Mouse (Mus musculus) intestine, postnatal 0 days (tissue): ENCODE measurements around the gene Mapk10. TPM values are rescaled to one million over a fixed set of nuclear protein-coding genes. Genes with fewer than 3 reads are reported as not detected.

Experiments used
- ATAC-seq: fragments of 200-750 bp; cut with Nextera tagmentation; 2 replicates; pipeline ENCODE4 v1.8.0; 2017; ENCODE audit warnings: mild to moderate bottlenecking, moderate TSS enrichment, moderate library complexity
- H3K27ac ChIP-seq: fragments of 300-500 bp; sonication (generic); 2 replicates; pipeline ENCODE4 v1.5.1; 2014; ENCODE audit warnings: mild to moderate bottlenecking, low read depth, low read length, moderate library complexity
- H3K27me3 ChIP-seq: fragments of 300-500 bp; sonication (generic); replicated peaks from 2 replicates; pipeline ENCODE4 v1.6.1; 2014; ENCODE audit warnings: low read length, mixed read lengths; ENCODE audit not compliant: control insufficient read depth, insufficient read depth
- H3K36me3 ChIP-seq: fragments of 300-500 bp; sonication (generic); 2 replicates; pipeline ENCODE4 v1.6.1; 2014; ENCODE audit warnings: mild to moderate bottlenecking, moderate library complexity; ENCODE audit not compliant: control insufficient read depth, insufficient read depth
- H3K4me1 ChIP-seq: fragments of 300-500 bp; sonication (generic); replicated peaks from 2 replicates; pipeline ENCODE4 v1.6.1; 2014; ENCODE audit warnings: antibody characterized with exemption, low read length, mixed read lengths; ENCODE audit not compliant: control insufficient read depth, insufficient read depth
- H3K4me2 ChIP-seq: fragments of 300-500 bp; sonication (generic); replicated peaks from 2 replicates; pipeline ENCODE4 v1.6.1; 2014; ENCODE audit warnings: low read depth, mild to moderate bottlenecking, moderate library complexity
- H3K4me3 ChIP-seq: fragments of 300-500 bp; sonication (generic); 2 replicates; pipeline ENCODE4 v1.5.1; 2014; ENCODE audit warnings: low read depth, low read length
- H3K9ac ChIP-seq: fragments of 300-500 bp; sonication (generic); 2 replicates; pipeline ENCODE4 v1.6.1; 2014; ENCODE audit warnings: mild to moderate bottlenecking, low read depth, low read length
- H3K9me3 ChIP-seq: fragments of 300-500 bp; sonication (generic); 2 replicates; pipeline ENCODE4 v1.6.1; 2016; ENCODE audit warnings: mixed run types; ENCODE audit not compliant: control insufficient read depth
- CTCF ChIP-seq: sonication (generic); IDR thresholded peaks from 2 replicates; pipeline ENCODE4 v1.5.1; 2016; ENCODE audit warnings: low read depth, mild to moderate bottlenecking, control low read depth, antibody characterized with exemption, moderate library complexity
- WGBS: fragments of 180-500 bp; shearing (Covaris S2); extraction: QIAGEN DNeasy Blood & Tissue Kit; methylation state at CpG from one replicate; pipeline ENCODE4 v1.1.7; 2014; 5-methylcytosine and 5-hydroxymethylcytosine counted together
- polyA plus RNA-seq: library from polyadenylated mRNA; unstranded; fragments of >200 nt; fragmentation: Nextera tagmentation; extraction: Ambion mirVana; gene quantifications from 2 replicates; pipeline ENCODE4 v1.2.1, GENCODE M21; 2015

Gene Mapk10
- polyA plus RNA-seq, 1 experiment from 2014 or later = 3.7 TPM

DNA sequence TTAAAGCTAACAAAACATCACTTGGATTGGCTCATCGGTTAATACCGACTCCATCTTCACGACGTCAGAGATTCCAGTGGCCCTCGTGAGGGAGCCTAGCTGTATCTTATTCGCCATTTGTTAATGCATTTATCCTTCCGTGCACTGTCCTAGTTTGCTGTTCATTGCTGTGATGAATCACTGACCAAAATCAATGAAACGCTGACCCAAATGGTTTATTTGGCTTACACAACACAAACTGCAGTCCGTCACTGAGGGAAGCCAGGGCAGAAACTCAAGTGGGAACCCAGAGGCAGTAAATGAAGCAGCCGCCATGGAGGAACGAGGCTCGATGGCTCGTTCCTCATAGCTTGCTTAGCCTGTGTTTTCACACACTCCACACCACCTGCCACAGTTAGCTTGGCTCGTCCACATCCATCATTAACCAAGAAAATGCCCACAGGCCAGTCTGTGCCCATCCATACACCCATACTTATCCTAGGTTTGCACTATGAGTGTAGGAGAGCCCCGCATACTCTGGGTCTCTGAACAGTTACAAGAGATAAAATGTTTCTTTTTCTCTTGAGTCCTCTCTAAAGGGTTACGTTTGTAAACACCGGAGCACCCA is 140.0 kb downstream of the Mapk10 start:
- no peaks in the 10 kb centered on the region for H3K27me3 ChIP-seq
- H3K27ac ChIP-seq = no peak overlapping the region
- TF ChIP-seq CTCF = no peak
- no peak for ATAC-seq
- no peak overlapping the region for H3K9ac ChIP-seq
- no peaks in the 10 kb centered on the region for H3K4me1 ChIP-seq
- WGBS = 81% methylated on average over 17 of the region's 17 CpGs
- no peaks in the 10 kb centered on the region for H3K9me3 ChIP-seq
- H3K36me3 ChIP-seq = no peaks in the 10 kb centered on the region
- H3K4me3 ChIP-seq = no peak overlapping the region
- H3K4me2 ChIP-seq = no peak overlapping the region

DNA sequence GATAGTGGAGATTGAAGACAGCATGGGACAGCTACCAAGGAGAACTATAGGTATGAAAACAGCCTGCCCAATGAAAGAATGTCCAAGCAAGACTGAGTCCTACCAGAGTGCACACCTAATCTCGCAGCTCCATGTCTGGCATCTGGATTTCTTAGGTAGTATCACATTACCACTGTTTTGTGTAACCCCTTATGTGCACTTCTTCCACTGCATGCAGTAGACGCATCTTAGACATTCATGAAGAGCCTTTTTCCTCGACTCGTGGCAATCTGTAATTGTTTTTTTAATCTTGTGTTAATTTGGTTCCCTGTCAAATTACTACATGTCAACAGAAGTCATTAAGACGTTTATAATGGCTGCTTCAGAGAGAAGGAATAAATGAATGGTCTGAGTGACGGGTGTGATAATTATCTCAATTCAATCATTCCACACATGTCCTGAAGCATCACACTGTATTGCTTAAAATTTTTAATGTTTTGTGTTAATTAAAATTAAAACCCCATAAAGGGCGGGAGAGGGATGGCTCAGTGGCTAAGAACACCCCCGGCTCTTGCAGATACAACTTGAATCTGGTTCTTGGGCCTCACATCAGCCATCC is 160.7 kb downstream of the Mapk10 start:
- H3K9ac ChIP-seq = no peak overlapping the region
- H3K4me2 ChIP-seq = no peak overlapping the region
- no peaks in the 10 kb centered on the region for H3K4me1 ChIP-seq
- no peak for ATAC-seq
- TF ChIP-seq CTCF = no peak
- no peaks in the 10 kb centered on the region for H3K27me3 ChIP-seq
- H3K27ac ChIP-seq = no peak overlapping the region
- no peaks in the 10 kb centered on the region for H3K9me3 ChIP-seq
- WGBS = 76% methylated on average over 8 of the region's 8 CpGs
- H3K36me3 ChIP-seq = no peaks in the 10 kb centered on the region
- no peak overlapping the region for H3K4me3 ChIP-seq

DNA sequence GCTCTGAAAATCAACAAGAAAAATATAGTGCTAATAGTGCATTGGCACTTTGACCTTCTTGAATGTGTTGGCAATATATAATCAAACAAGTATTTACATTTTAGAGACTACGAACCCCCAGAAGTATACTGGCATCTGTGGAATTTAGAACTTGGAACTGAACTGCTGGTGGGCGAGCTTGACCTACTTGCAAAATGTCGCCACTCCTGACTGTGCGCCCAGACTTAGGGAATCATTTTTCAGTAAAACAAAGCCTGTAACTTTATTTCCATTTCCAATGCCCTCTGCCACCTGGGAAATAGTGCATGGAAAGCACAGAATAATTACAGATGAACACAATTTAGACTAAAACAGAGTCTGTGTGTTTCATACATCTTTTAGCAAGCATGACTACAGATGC is 163.1 kb downstream of the Mapk10 start:
- TF ChIP-seq CTCF = no peak
- Histone ChIP-seq H3K4me3 (no peak overlapping the region), H3K9ac (no peak overlapping the region), H3K27me3 (no peaks in the 10 kb centered on the region), H3K9me3 (no peaks in the 10 kb centered on the region), H3K27ac (no peak overlapping the region), H3K36me3 (no peaks in the 10 kb centered on the region), H3K4me1 (no peaks in the 10 kb centered on the region), H3K4me2 (no peak overlapping the region)
- 82% methylated on average over 4 of the region's 4 CpGs for WGBS
- no peak for ATAC-seq

DNA sequence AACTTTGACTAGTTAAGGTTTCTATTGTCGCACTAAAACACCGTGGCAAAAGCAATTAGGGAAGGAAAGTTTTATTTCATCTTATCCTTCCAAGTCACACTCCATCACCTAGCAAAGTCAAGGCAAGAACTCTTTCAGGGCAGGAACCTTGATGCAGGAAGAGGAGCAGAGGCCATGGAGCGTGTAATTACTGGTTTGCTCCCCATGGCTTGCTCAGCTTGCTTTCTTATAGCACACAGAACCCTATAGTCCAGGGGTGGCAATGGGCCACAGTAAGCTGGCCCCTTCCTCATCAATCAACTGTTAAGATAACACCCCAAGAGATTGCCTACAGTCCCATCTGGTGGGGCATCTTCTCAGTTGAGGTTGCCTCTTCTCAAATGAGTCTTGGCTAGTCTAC is 173.4 kb downstream of the Mapk10 start:
- TF ChIP-seq CTCF = no peak
- no peak for ATAC-seq
- H3K4me3 ChIP-seq = no peak overlapping the region
- H3K4me2 ChIP-seq = no peak overlapping the region
- no peaks in the 10 kb centered on the region for H3K4me1 ChIP-seq
- H3K27ac ChIP-seq = no peak overlapping the region
- no peaks in the 10 kb centered on the region for H3K27me3 ChIP-seq
- no peaks in the 10 kb centered on the region for H3K36me3 ChIP-seq
- no peak overlapping the region for H3K9ac ChIP-seq
- no peaks in the 10 kb centered on the region for H3K9me3 ChIP-seq
- 84% methylated on average over 3 of the region's 3 CpGs for WGBS

DNA sequence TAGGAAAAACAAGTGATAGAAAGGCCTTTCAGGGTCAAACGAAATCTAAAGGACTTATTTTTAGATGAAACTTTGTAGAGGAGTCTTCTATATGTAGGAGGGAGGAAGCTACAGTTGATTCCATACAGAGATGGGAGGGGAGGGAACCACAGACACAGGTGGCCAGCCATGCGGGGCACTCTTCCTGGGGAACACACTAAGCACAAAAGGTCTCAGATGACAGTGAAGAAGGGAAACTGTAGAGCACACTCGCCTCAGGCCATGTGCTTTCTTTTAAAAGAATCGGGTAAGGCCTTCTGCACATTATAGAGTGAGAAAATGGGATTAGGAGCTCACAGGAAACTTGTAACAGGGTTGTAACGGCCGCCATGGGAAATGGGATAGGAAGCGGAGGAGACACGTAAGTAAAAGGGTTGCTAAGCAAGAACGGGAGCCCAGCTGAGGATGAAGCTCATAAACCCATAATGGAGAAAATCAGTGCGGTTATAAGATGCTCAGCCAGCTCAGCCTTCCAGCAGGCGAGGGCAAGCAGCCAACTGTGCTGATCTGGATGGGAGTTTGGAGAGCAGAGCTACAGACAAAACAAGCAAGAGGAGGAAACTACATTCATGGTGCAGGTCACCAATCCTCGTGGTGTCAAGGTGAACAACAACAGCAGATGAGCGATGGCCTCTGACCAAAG is 182.1 kb downstream of the Mapk10 start:
- Histone ChIP-seq H3K27ac (no peak overlapping the region), H3K9me3 (no peaks in the 10 kb centered on the region), H3K36me3 (no peaks in the 10 kb centered on the region), H3K27me3 (no peaks in the 10 kb centered on the region), H3K4me2 (no peak overlapping the region), H3K4me3 (no peak overlapping the region), H3K9ac (no peak overlapping the region), H3K4me1 (no peaks in the 10 kb centered on the region)
- no peak for ATAC-seq
- WGBS = 75% methylated on average over 13 of the region's 13 CpGs
- no peak for TF ChIP-seq CTCF

DNA sequence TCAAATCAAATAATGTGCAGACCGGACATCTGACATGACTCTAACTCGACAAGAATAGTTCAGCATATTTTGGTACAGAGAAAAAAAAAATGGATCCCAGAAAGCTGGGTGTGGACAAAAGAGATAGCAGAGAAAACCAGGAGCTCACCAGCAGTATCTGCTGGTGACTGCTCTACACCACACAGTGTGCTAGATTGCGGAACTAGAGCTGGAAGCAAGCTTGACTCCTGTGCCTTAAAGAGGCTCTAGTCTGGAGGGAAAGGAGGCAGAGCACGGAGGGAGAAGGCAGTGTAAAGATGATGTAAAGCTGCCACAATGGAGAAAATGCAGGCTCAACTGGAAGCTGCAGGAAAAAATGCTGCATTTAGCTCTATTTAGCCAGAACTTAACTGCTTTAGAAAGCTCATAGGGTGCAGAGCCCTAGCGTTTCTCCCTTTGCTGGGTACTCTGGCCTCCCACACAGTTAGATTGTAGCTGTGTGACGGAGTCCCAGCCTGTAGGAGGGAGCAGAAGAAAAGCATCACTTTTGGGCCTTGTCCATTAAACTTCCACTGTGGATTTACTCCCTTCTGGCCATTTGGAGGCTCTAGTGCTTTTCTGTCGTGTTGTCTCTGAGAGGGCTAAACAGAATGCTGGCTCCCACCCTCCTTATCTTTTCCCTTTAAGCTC is 188.5 kb downstream of the Mapk10 start:
- Histone ChIP-seq H3K27ac (no peak overlapping the region), H3K9me3 (no peaks in the 10 kb centered on the region), H3K4me2 (no peak overlapping the region), H3K4me1 (no peaks in the 10 kb centered on the region), H3K36me3 (no peaks in the 10 kb centered on the region), H3K9ac (no peak overlapping the region), H3K27me3 (no peaks in the 10 kb centered on the region), H3K4me3 (no peak overlapping the region)
- ATAC-seq = no peak
- WGBS = 62% methylated on average over 7 of the region's 7 CpGs
- TF ChIP-seq CTCF = no peak
